Mouse (Mus musculus) MEL (cell line): ENCODE data around the gene Xpnpep1.

Experiments
- CTCF ChIP-seq, 3 experiments: IDR thresholded peaks in 2 of 3; conservative IDR thresholded peaks in 1 of 3; 2 replicates each; pipeline ENCODE4 v1.5.1; 2011 to 2012; ENCODE audit warnings: low read length in 3 of 3, low read depth in 2 of 3, mild to moderate bottlenecking in 2 of 3, improper control_type of control experiment in 1 of 3, inconsistent platforms in 1 of 3, mixed read lengths in 1 of 3, moderate library complexity in 1 of 3; ENCODE audit not compliant: control insufficient read depth in 1 of 3, insufficient read depth in 1 of 3, poor library complexity in 1 of 3, severe bottlenecking in 1 of 3
- E2F4 ChIP-seq: IDR thresholded peaks from 2 replicates; pipeline ENCODE4 v1.6.1; 2011; ENCODE audit warnings: low read depth, low read length, improper control_type of control experiment, borderline replicate concordance
- MEF2A ChIP-seq: IDR thresholded peaks from 2 replicates; pipeline ENCODE4 v1.6.1; 2014; ENCODE audit warnings: low read depth, mild to moderate bottlenecking, inconsistent platforms, low read length, improper control_type of control experiment; ENCODE audit not compliant: poor library complexity, insufficient replicate concordance, severe bottlenecking; ENCODE audit errors: extremely low read depth
- MYC ChIP-seq: IDR thresholded peaks from 2 replicates; pipeline ENCODE4 v1.6.1; 2011; ENCODE audit warnings: low read depth, mild to moderate bottlenecking, low read length, improper control_type of control experiment, moderate library complexity
- POLR2A ChIP-seq, 2 experiments: IDR thresholded peaks; 2 replicates each; pipeline ENCODE4 v1.6.1; 2011 to 2012; ENCODE audit warnings: low read length in 2 of 2, mild to moderate bottlenecking in 2 of 2, control low read depth in 1 of 2, improper control_type of control experiment in 1 of 2, low read depth in 1 of 2, moderate library complexity in 1 of 2; ENCODE audit not compliant: control insufficient read depth in 1 of 2, insufficient read depth in 1 of 2, poor library complexity in 1 of 2
- POLR2AphosphoS2 ChIP-seq: IDR thresholded peaks from 2 replicates; pipeline ENCODE4 v1.6.1; 2011; ENCODE audit warnings: low read length, improper control_type of control experiment
- USF1 ChIP-seq: IDR thresholded peaks from 2 replicates; pipeline ENCODE4 v1.6.1; 2014; ENCODE audit warnings: low read depth, mild to moderate bottlenecking, inconsistent platforms, low read length, improper control_type of control experiment, moderate library complexity
- ZKSCAN1 ChIP-seq: IDR thresholded peaks from 2 replicates; pipeline ENCODE4 v1.6.1; 2012; ENCODE audit warnings: low read depth, mild to moderate bottlenecking, inconsistent platforms, low read length, improper control_type of control experiment, moderate library complexity

DNA sequence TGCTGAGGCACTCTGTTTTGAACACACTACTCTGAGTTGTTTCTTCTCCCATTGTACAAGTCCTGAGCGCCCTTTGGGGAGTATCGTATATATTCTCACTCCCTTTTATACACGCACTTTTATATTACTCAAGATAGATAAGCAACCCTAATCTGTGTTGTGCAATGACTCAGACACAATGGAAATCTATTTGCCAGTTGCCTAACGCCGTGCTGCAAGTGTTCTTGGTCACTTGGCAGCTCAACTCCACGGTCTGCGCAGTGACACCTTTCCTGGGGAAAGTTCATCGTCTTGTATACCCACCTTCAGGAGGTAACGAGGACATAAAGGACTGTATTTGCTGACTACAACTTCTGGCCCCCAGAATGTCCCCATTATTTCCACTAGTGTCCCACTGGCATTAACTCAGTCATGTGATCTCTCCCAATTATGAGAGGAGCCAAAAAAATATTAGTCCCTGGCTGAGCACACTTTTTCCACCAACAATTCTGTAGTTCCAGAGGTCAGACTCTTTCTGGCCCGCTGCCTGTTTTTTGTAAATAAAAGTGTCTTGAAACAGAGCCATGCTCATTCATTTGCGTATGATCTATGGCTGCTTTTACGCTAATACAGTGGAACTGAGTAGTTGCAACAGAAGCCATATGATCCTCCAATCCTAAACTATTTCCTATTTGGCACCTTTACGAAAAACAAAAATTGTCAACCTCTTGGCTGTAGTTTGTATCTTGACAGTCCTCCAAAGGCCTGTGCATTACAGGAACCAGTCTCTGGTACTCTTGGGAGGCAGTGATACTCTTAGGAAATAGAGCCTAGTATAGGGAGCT, 35.1 kb upstream of the Xpnpep1 start:
- TF ChIP-seq POLR2A (IDR thresholded peaks at IDR 0.05; ENCODE audit: control insufficient read depth in 1 of 2, insufficient read depth in 1 of 2, low read depth in 1 of 2, low read length in 2 of 2, poor library complexity in 1 of 2) (no peak), USF1 (peak; percentile 13; the same call in 1 of the 2 replicates), CTCF (IDR thresholded peaks at IDR 0.05 in 2 of 3, conservative IDR thresholded peaks at IDR 0.05 in 1 of 3; ENCODE audit: control insufficient read depth in 1 of 3, insufficient read depth in 1 of 3, low read depth in 2 of 3, low read length in 3 of 3, poor library complexity in 1 of 3, severe bottlenecking in 1 of 3) (no peak), MYC (no peak), ZKSCAN1 (no peak), E2F4 (no peak), MEF2A (no peak), POLR2AphosphoS2 (no peak)
